Mouse (Mus musculus): Measurements from ENCODE around the gene Crhr1.

Crhr1 gene

GRCm38 (mm10) chr11:104133442-104133983 is 858 bp downstream of the Crhr1 start:
- DNase-seq (ENCODE audit: low spot score in 2 of 2) = peak in 1 of 2 experiments; percentile 4

GRCm38 (mm10) chr11:104138976-104139375 is 6.3 kb downstream of the Crhr1 start:
- no peak for DNase-seq (ENCODE audit: low spot score in 2 of 2)

GRCm38 (mm10) chr11:104144930-104145329 is 12.3 kb downstream of the Crhr1 start:
- DNase-seq (ENCODE audit: low spot score in 2 of 2) = no peak

GRCm38 (mm10) chr11:104148787-104149186 is 16.1 kb downstream of the Crhr1 start:
- DNase-seq (ENCODE audit: low spot score in 2 of 2) = no peak

- no peak for DNase-seq (ENCODE audit: low spot score in 2 of 2)
Measured at GRCm38 (mm10) chr11:104150911-104151310, 18.3 kb downstream of the Crhr1 start.

- DNase-seq (ENCODE audit: low spot score in 2 of 2) = no peak
Measured at GRCm38 (mm10) chr11:104154332-104154731, 21.7 kb downstream of the Crhr1 start.

GRCm38 (mm10) chr11:104154820-104155635 is 22.4 kb downstream of the Crhr1 start:
- DNase-seq (ENCODE audit: low spot score in 2 of 2) = no peak

- DNase-seq (ENCODE audit: low spot score in 2 of 2) = no peak
Measured at GRCm38 (mm10) chr11:104155899-104156298, 23.2 kb downstream of the Crhr1 start.

GRCm38 (mm10) chr11:104156391-104156790 is 23.7 kb downstream of the Crhr1 start:
- no peak for DNase-seq (ENCODE audit: low spot score in 2 of 2)

GRCm38 (mm10) chr11:104157603-104158259 is 25.1 kb downstream of the Crhr1 start:
- DNase-seq (ENCODE audit: low spot score in 2 of 2) = peak in 1 of 2 experiments; percentile 5

- no peak for DNase-seq (ENCODE audit: low spot score in 2 of 2)
Measured at GRCm38 (mm10) chr11:104158260-104158907, 25.7 kb downstream of the Crhr1 start.

GRCm38 (mm10) chr11:104159769-104160272 is 27.2 kb downstream of the Crhr1 start:
- no peak for DNase-seq (ENCODE audit: low spot score in 2 of 2)

- DNase-seq (ENCODE audit: low spot score in 2 of 2) = no peak
Measured at GRCm38 (mm10) chr11:104161153-104161552, 28.5 kb downstream of the Crhr1 start.

GRCm38 (mm10) chr11:104164257-104164656 is 31.6 kb downstream of the Crhr1 start:
- DNase-seq (ENCODE audit: low spot score in 2 of 2) = no peak

GRCm38 (mm10) chr11:104171281-104171781 is 38.7 kb downstream of the Crhr1 start:
- DNase-seq (ENCODE audit: low spot score in 2 of 2) = peak; percentile 12 to 42

- DNase-seq (ENCODE audit: low spot score in 2 of 2) = no peak
Measured at GRCm38 (mm10) chr11:104178893-104179292, 46.2 kb downstream of the Crhr1 start.

- DNase-seq (ENCODE audit: low spot score in 2 of 2) = no peak
Measured at GRCm38 (mm10) chr11:104179804-104180203, 47.1 kb downstream of the Crhr1 start.

GRCm38 (mm10) chr11:104182141-104182540 is 49.5 kb downstream of the Crhr1 start:
- DNase-seq (ENCODE audit: low spot score in 2 of 2) = no peak

- no peak for DNase-seq (ENCODE audit: low spot score in 2 of 2)
Measured at GRCm38 (mm10) chr11:104186135-104186836, 53.6 kb downstream of the Crhr1 start, which contains the start of gene Sppl2c. Gene Sppl2c, plus strand, starts transcription at chr11:104186327.

- DNase-seq (ENCODE audit: low spot score in 2 of 2) = no peak
Measured at GRCm38 (mm10) chr11:104186837-104187150, 54.1 kb downstream of the Crhr1 start.

GRCm38 (mm10) chr11:104187766-104188165 is 55.1 kb downstream of the Crhr1 start:
- DNase-seq (ENCODE audit: low spot score in 2 of 2) = no peak
